Mouse (Mus musculus) CD4-positive helper T cell, adult 2 months (primary cell): ENCODE measurements around the gene Eea1.
A peak's percentile ranks its signal among the peaks of the same experiment; 100 is the strongest.

Experiments
- DNase-seq: peaks from one replicate; pipeline ENCODE4 v3.0.0-alpha.2; 2012; ENCODE audit warnings: low read depth, missing footprints, low spot score

Eea1 gene

GRCm38 (mm10) chr10:95949410-95949809 is 9.0 kb downstream of the Eea1 start:
- no peak for DNase-seq

GRCm38 (mm10) chr10:95950194-95950593 is 9.7 kb downstream of the Eea1 start:
- no peak for DNase-seq

DNA sequence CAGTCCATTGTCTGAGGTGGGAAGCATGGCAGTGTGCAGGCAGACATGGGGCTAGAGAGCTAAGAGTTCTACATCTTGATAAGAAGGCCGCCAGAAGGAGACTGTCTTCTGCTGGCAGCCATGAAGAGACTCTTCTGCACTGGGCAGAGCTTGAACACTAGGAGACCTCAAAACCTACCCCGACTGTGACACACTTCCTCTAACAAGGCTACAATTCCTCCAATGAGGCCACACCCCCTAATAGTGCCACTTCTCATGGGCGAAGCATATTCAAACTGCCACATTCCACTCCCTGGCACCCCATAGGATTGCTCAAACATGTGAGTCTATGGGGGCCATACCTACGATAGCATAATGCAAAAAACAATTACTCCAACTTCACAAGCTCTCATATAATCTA is 10.3 kb downstream of the Eea1 start:
- no peak for DNase-seq

DNA sequence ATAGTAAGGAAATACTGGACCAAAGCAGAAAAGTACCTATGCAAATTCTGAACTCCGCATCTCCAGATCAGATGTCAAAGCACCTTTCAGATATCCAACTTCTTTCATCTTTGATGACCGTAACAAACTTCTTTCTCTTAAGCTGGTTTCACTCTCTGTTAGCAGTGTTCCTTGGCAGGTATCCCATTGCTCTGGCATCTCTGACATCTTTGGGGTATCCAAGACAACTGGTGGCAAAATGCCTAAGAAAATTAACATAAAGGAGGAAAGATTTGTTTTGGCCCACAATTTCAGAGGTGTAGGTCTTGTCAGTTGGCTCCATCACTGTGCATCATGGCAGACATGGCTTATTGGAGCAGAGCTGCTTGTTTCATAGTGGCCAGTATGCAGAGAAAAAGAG is 10.9 kb downstream of the Eea1 start:
- no peak for DNase-seq

DNA sequence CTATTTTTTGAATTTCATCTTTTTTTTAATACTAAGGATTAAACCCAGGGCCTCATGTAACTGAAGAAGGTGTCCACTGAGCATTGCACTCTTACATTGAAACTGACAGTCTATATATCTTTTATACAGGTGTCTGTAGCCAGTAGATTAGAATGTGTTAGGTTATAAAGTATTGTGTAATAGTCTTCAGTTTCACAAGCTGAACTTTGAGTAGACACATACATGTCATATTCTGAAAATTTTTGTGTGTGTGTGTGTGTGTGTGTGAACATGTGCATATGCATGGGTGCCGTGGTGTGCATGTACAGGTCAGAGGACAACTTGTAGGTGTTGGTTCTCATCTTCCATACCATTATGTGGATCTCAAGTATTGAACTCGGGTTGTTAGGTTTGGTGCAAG is 16.2 kb downstream of the Eea1 start:
- no peak for DNase-seq

GRCm38 (mm10) chr10:95957574-95957973 is 17.1 kb downstream of the Eea1 start:
- no peak for DNase-seq

DNA sequence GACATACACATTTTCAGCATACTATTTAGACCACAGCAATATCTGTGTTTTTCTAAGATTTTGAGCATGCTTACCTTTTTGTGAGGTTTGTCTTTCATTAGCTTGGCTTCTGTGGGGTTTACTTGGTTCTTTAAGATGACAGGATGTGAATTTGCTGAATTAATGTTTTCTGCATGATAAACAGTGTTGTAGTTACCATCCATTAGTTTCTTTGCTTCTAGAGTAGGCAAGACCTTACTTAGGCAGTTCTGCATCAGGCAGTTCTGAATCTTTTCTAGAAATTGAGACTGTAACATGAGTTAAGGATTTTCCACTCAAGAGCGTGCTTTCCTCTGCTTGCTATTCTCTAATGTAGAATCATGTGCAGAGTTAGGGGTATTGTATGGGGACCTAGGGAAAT is 24.2 kb downstream of the Eea1 start:
- peak; percentile 18 for DNase-seq

DNA sequence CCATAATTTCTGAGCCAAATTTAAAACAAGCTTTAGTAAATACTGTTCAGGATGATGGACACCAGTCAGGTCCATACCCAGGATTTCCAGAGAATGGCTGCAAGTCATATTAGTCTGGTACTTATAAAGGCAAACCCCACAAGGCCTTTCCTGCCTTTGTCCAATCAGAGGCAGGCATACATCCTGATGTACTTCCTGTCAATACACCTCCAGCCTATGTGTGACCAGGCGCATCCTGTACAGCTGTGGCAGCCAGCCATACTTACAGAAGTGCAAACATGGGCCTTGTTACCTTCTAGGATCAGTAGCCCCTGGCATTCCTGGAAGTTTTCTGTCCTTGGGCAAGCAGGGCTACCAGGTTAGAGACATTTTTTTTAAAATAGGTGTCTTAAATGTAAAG is 29.2 kb downstream of the Eea1 start:
- DNase-seq = peak; percentile 42

- DNase-seq = peak; percentile 48
Measured at GRCm38 (mm10) chr10:95970744-95971212, 30.3 kb downstream of the Eea1 start.

GRCm38 (mm10) chr10:95971341-95971740 is 30.9 kb downstream of the Eea1 start:
- DNase-seq = peak; percentile 34

DNA sequence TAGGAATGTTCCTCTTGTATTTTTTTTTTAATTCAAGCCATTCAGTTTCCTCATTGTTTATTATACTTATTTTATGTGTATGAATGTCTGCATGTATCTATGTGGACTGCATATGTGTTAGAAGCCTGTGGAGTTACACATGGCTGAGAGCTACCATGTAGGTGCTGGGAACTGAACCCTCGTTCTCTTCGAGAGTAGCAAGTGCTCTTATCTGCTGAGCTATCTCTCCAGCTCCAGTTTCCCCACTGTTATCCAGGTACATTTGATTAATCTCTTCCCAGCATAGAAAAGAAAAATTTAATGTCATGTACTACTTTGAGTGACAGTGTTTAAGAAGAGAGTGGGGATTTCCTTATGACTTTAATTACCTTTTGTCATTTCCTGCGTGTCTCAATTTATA is 31.5 kb downstream of the Eea1 start:
- peak; percentile 30 for DNase-seq

DNA sequence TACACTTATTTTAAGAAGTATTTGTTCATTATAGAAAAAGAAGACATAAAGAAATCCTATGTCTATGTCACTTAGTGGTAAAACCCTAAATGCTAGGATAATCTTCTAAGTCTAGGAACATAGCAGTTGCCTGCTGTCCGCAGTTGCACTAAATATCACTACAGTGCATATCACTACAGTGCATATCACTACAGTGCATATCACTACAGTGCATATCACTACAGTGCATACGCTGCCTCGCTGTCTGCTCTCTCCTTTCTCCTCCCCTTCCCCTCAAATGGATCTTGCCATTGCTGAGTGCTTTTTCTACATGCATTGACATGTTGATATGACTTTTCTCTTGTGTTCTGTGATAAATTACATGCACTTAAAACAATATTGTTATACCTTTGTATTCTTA is 34.0 kb downstream of the Eea1 start:
- DNase-seq = no peak

DNA sequence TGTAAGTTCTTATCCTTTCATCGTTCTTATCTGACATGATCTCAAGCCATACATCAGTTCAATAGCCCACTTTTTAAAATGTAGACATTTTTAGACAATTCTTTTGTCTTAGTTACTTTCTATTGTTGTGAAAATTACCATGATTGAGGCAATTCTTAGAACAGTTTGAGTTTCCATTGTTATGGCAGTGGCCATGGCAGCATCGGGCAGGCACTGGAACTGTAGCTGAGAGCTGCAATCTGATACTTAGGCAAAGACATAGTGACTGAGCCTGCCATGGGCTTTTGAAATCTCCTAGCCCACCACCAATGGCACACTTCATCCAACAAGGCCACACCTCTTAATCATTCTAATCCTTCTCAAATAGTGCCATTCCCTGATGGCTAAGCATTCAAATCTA is 36.3 kb downstream of the Eea1 start:
- DNase-seq = no peak

DNA sequence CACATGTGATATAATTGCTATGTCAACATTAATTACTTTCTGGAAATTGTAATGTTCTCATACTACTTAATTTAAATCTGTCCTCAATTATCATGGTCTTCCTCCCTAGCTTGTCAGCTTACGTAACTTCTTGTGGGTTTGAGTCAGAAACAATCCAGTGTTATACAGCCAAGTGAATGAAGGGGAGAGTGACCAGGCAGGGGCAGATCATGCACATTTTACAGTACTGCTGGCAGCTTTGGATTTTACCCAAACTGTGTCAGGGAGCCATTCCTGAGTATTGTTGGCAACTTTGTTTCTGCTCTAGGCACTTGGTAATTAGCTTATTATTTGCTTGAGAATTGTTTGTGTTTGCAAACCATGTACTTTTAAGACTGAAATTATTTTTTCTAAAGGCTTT is 49.3 kb downstream of the Eea1 start:
- DNase-seq = no peak

DNA sequence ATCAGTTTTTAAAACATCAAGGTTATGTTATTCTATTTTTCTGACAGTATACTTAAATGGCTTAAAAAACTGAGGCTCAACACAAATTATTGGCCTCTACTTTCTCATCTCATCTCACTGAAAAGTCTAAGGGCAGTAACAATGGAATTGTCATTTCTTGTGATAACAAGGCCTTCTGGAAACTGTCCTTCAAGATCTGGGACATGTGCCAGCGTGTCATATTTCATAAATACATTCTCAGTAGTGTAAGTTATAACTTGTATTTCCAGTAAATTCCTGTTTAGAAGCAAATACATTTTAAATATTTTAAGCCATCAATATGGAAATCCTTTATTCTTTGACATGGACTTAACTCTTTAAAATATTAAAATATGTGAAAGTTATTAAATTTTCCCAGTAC is 50.7 kb downstream of the Eea1 start:
- DNase-seq = no peak

GRCm38 (mm10) chr10:96000904-96001303 is 60.5 kb downstream of the Eea1 start:
- no peak for DNase-seq

DNA sequence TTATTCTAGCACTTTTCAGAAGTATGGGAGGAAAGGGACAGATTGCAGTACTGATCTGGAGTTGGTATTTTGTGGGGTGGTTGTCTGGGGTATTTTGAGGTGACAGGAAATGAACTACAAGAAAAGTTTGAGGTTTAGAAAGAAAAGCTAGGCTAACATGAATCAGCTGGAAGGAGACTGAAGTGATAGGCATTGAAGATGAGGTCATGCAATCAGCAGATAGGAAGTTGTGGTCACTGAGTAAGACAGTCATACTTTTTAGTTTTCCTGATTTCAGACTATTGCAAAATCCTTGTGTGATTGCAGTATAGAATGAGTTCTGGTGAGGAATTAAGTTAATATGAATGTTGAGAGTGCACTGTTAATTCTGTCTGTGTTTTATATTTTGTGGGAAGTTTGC is 75.3 kb downstream of the Eea1 start:
- DNase-seq = peak; percentile 64

- no peak for DNase-seq
Measured at GRCm38 (mm10) chr10:96017418-96017817, 77.0 kb downstream of the Eea1 start.

- DNase-seq = peak; percentile 13
Measured at GRCm38 (mm10) chr10:96033356-96033984, 93.0 kb downstream of the Eea1 start.

GRCm38 (mm10) chr10:96034106-96034505 is 93.7 kb downstream of the Eea1 start:
- no peak for DNase-seq

- no peak for DNase-seq
Measured at GRCm38 (mm10) chr10:96035951-96036350, 95.5 kb downstream of the Eea1 start.

- no peak for DNase-seq
Measured at GRCm38 (mm10) chr10:96044216-96044615, 103.8 kb downstream of the Eea1 start.

GRCm38 (mm10) chr10:96047960-96048536 is 107.6 kb downstream of the Eea1 start:
- no peak for DNase-seq

- DNase-seq = no peak
Measured at GRCm38 (mm10) chr10:96048550-96048949, 108.1 kb downstream of the Eea1 start.
